Mouse (Mus musculus): Measurements from ENCODE around the gene Fhl3.

GRCm38 (mm10) chr4:124658412-124658851, 42.1 kb upstream of the Fhl3 start:
- TF ChIP-seq CTCF (IDR thresholded peaks at IDR 0.05; ENCODE audit: low read depth, low read length) (no peak), POLR2A (IDR thresholded peaks at IDR 0.05; ENCODE audit: borderline replicate concordance, low read depth, low read length) (no peak)
